Mouse (Mus musculus) thymus, adult 2 months (tissue): Measurements from ENCODE around the gene Abi3bp. TPM values are rescaled to one million over a fixed set of nuclear protein-coding genes. Genes with fewer than 3 reads are reported as not detected.

ENCODE experiments used
- DNase-seq: peaks from one replicate; pipeline ENCODE4 v3.0.0; 2021
- H3K27ac ChIP-seq: fragments of 200-500 bp; 2 replicates; pipeline ENCODE4 v1.5.1; 2012; ENCODE audit warnings: low read length, control low read depth; ENCODE audit not compliant: control insufficient read depth, insufficient read depth
- H3K27me3 ChIP-seq: fragments of 200-500 bp; 2 replicates; pipeline ENCODE4 v1.6.1; 2012; ENCODE audit warnings: mild to moderate bottlenecking, low read length, moderate library complexity, mixed read lengths; ENCODE audit not compliant: control insufficient read depth, insufficient read depth
- H3K36me3 ChIP-seq: fragments of 200-500 bp; 2 replicates; pipeline ENCODE4 v1.6.1; 2012; ENCODE audit warnings: mild to moderate bottlenecking, low read length, moderate library complexity; ENCODE audit not compliant: control insufficient read depth, insufficient read depth
- H3K4me1 ChIP-seq: fragments of 200-500 bp; replicated peaks from 2 replicates; pipeline ENCODE4 v1.6.1; 2012; ENCODE audit warnings: low read length; ENCODE audit not compliant: control insufficient read depth, insufficient read depth
- H3K4me3 ChIP-seq: fragments of 200-500 bp; 2 replicates; pipeline ENCODE4 v1.5.1; 2012; ENCODE audit warnings: mild to moderate bottlenecking, low read length, control low read depth, moderate library complexity; ENCODE audit not compliant: control insufficient read depth, insufficient read depth
- CTCF ChIP-seq: fragments of 200-500 bp; IDR thresholded peaks from 2 replicates; pipeline ENCODE4 v1.5.1; 2012; ENCODE audit warnings: mild to moderate bottlenecking, control low read depth, low read length, moderate library complexity, borderline replicate concordance; ENCODE audit not compliant: control insufficient read depth, poor library complexity, insufficient read depth; ENCODE audit errors: extremely low read depth
- POLR2A ChIP-seq: fragments of 200-500 bp; IDR thresholded peaks from 2 replicates; pipeline ENCODE4 v1.6.1; 2012; ENCODE audit warnings: mild to moderate bottlenecking, low read length, control low read depth, moderate library complexity; ENCODE audit not compliant: control insufficient read depth, poor library complexity, insufficient read depth; ENCODE audit errors: extremely low read depth
- WGBS: fragments of 180-500 bp; shearing (Covaris S2); methylation state at CpG from one replicate; pipeline ENCODE4 v1.1.7; 2018; 5-methylcytosine and 5-hydroxymethylcytosine counted together
- polyA plus RNA-seq: library from polyadenylated mRNA; depleted of rRNA; stranded (reverse); fragments of >200 nt; gene quantifications from 2 replicates; pipeline ENCODE4 v1.2.3, GENCODE M21; 2012

Abi3bp gene
- polyA plus RNA-seq, 1 experiment = 1.3 TPM

- H3K4me1 ChIP-seq = no peaks in the 10 kb centered on the region
- no peak for DNase-seq
- no peaks in the 10 kb centered on the region for H3K27me3 ChIP-seq
- no peak overlapping the region for H3K27ac ChIP-seq
- TF ChIP-seq CTCF (no peak), POLR2A (no peak)
- WGBS = 91% methylated on average over 4 of the region's 4 CpGs
- no peaks in the 10 kb centered on the region for H3K36me3 ChIP-seq
- H3K4me3 ChIP-seq = no peak overlapping the region
Observed at GRCm38 (mm10) chr16:56486461-56486860, 8.8 kb downstream of the Abi3bp start.

- Histone ChIP-seq H3K4me1 (no peaks in the 10 kb centered on the region), H3K27me3 (no peaks in the 10 kb centered on the region), H3K36me3 (no peaks in the 10 kb centered on the region), H3K27ac (no peak overlapping the region), H3K4me3 (no peak overlapping the region)
- no peak for DNase-seq
- WGBS = 78% methylated on average over 3 of the region's 3 CpGs
- no peak for TF ChIP-seq POLR2A
- TF ChIP-seq CTCF = no peak
Observed at GRCm38 (mm10) chr16:56490861-56491260, 13.2 kb downstream of the Abi3bp start.

GRCm38 (mm10) chr16:56495266-56495665 is 17.6 kb downstream of the Abi3bp start:
- WGBS = 75% methylated on average over 4 of the region's 4 CpGs
- no peak for DNase-seq
- Histone ChIP-seq H3K36me3 (no peaks in the 10 kb centered on the region), H3K4me1 (no peaks in the 10 kb centered on the region), H3K4me3 (no peak overlapping the region), H3K27ac (no peak overlapping the region), H3K27me3 (no peaks in the 10 kb centered on the region)
- no peak for TF ChIP-seq CTCF
- no peak for TF ChIP-seq POLR2A

GRCm38 (mm10) chr16:56496743-56497142 is 19.1 kb downstream of the Abi3bp start:
- 52% methylated on average over 4 of the region's 4 CpGs for WGBS

GRCm38 (mm10) chr16:56498680-56499079 is 21.0 kb downstream of the Abi3bp start:
- Histone ChIP-seq H3K27me3 (no peaks in the 10 kb centered on the region), H3K27ac (no peak overlapping the region), H3K4me1 (no peaks in the 10 kb centered on the region), H3K36me3 (no peaks in the 10 kb centered on the region), H3K4me3 (no peak overlapping the region)
- TF ChIP-seq CTCF (no peak), POLR2A (no peak)
- WGBS = 72% methylated on average over 1 of the region's 1 CpGs
- no peak for DNase-seq

More at GRCm38 (mm10) chr16:56496743-56497142, 19.1 kb downstream of the Abi3bp start:
- no peaks in the 10 kb centered on the region for H3K36me3 ChIP-seq
- no peak overlapping the region for H3K4me3 ChIP-seq
- no peaks in the 10 kb centered on the region for H3K4me1 ChIP-seq
- H3K27ac ChIP-seq = no peak overlapping the region
- DNase-seq = no peak
- H3K27me3 ChIP-seq = no peaks in the 10 kb centered on the region
- TF ChIP-seq POLR2A (no peak), CTCF (no peak)

GRCm38 (mm10) chr16:56500441-56500840 is 22.8 kb downstream of the Abi3bp start:
- Histone ChIP-seq H3K27ac (no peak overlapping the region), H3K36me3 (no peaks in the 10 kb centered on the region), H3K27me3 (no peaks in the 10 kb centered on the region), H3K4me1 (no peaks in the 10 kb centered on the region), H3K4me3 (no peak overlapping the region)
- TF ChIP-seq POLR2A = no peak
- TF ChIP-seq CTCF = no peak
- DNase-seq = no peak
- WGBS = 60% methylated on average over 3 of the region's 3 CpGs

- DNase-seq = no peak
- H3K36me3 ChIP-seq = no peaks in the 10 kb centered on the region
- TF ChIP-seq CTCF (no peak), POLR2A (no peak)
- 83% methylated on average over 6 of the region's 6 CpGs for WGBS
- no peaks in the 10 kb centered on the region for H3K4me1 ChIP-seq
- no peak overlapping the region for H3K27ac ChIP-seq
- H3K27me3 ChIP-seq = no peaks in the 10 kb centered on the region
- no peak overlapping the region for H3K4me3 ChIP-seq
Observed at GRCm38 (mm10) chr16:56501101-56501500, 23.4 kb downstream of the Abi3bp start.
